Mouse (Mus musculus) kidney, adult 2 months (tissue): ENCODE measurements around the gene Ppp2r3a.

Source experiments
- CTCF ChIP-seq: fragments of 200-500 bp; conservative IDR thresholded peaks from 2 replicates; pipeline ENCODE4 v1.5.1; 2011; ENCODE audit warnings: low read depth, mild to moderate bottlenecking, control low read depth, low read length, moderate library complexity, mixed read lengths; ENCODE audit not compliant: insufficient read depth, insufficient read length
- POLR2A ChIP-seq: fragments of 200-500 bp; IDR thresholded peaks from one replicate; pipeline ENCODE4 v1.6.1; 2011; ENCODE audit warnings: low read depth, low read length, control low read depth

GRCm38 (mm10) chr9:101065076-101065602 is 186.5 kb downstream of the Ppp2r3a start:
- TF ChIP-seq CTCF (no peak), POLR2A (no peak)
